Mouse (Mus musculus): Measurements from ENCODE around the gene Rora. TPM values are rescaled to one million over a fixed set of nuclear protein-coding genes. Genes with fewer than 3 reads are reported as not detected.

Rora gene
- 0.06 to 0.30 TPM (median 0.18 TPM) in 4 replicates for total RNA-seq (2023; ENCODE audit: inconsistent age)

DNA sequence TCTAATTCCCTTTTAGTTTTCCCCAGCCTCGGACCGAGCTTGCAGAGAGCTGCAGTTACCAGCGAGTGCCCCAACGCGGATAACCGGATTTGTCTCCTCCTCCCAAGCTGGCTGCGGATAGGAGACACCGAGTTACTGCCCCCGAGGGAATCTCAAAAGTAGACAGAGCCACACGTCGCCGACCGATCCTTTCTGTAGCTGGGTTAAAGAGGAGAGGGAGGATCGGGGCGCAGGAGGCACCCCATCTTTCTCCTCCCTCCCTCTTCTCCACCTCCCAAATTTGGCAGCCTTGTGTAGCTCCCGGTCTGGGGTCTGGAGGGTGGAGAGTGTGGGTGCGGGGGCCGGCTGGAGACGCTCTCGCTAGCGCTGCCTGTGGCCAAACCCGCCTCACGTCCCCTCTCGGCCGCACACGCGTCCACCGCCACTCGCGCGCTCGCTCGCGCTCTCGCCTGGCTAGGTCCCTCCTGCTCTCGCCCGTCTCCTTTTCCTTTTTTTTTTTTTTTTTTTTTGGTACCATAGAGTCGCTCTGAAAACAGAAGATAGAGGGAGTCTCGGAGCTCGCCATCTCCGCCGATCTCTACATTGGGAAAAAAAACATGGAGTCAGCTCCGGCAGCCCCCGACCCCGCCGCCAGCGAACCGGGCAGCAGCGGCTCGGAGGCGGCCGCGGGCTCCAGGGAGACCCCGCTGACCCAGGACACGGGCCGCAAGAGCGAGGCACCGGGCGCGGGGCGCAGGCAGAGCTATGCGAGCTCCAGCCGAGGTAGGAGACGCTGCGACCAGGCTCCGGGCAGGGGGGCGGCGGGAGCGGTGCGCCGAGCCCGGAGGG is at the start of gene Rora:
Gene Rora, plus strand, starts transcription at position 576 of the 828 bp plus-strand sequence.

DNA sequence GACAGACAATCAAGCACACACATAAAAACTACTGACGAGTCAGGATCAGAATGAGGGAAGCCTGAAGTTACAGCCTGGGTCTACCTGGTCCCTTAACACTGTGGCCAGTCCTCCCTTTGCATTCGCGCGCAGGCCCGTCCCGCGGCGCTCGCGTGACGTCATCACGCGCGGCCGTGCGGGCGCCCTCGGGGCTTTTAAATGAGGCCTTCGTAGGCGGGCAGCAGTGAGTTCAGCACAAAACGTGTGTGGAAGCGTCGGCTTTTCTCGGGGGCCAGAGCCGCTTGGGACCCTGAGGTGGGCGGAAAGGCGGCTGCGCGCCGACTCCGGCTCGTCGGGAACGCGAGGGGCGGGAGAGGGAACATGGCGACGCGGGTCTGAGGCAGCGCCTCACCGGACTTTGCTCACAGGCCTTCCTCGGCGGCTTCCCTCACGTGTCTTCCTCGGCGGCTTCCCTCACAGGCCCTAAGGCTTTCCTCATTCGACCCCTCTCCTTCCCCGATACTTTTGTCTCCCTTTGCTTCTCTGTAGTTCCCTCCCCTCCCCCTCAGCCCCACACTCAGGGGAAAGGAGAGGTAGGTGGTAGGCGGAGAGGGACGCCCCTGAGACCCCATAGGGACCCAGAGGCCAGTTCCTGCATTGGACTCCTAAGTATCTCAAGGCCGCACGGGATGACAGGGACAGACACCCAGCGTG is 744.3 kb downstream of the Rora start, which contains the start of gene Ice2:
Gene Ice2, plus strand, starts transcription at position 147 of the 693 bp plus-strand sequence.

All from B cell, adult (primary cell).